Mouse (Mus musculus) lung, adult 2 months (tissue): ENCODE measurements around the gene Lcor.

Experiments
- CTCF ChIP-seq: fragments of 200-500 bp; IDR thresholded peaks from 2 replicates; pipeline ENCODE4 v1.5.1; 2011; ENCODE audit warnings: mild to moderate bottlenecking, low read length, control low read depth; ENCODE audit not compliant: insufficient read depth
- POLR2A ChIP-seq: fragments of 200-500 bp; IDR thresholded peaks from 2 replicates; pipeline ENCODE4 v1.6.1; 2011; ENCODE audit warnings: low read depth, mild to moderate bottlenecking, control low read depth, low read length, borderline replicate concordance; ENCODE audit errors: extremely low read depth

- no peak for TF ChIP-seq POLR2A
- no peak for TF ChIP-seq CTCF
Observed at GRCm38 (mm10) chr19:41435366-41435765, 47.1 kb upstream of the Lcor start.
